Mouse (Mus musculus) inflammation-experienced regulatory T-cells, adult 6 months (primary cell): Measurements from ENCODE around the gene Gm20388. TPM values are rescaled to one million over a fixed set of nuclear protein-coding genes. Genes with fewer than 3 reads are reported as not detected.

Experiments used
- ATAC-seq: one replicate; pipeline ENCODE4 v1.8.0; 2017
- polyA plus RNA-seq, 3 experiments: library from polyadenylated mRNA; unstranded; fragments of 100-300 nt; shearing (Covaris generic); gene quantifications; one replicate each; pipeline ENCODE4 v1.2.1; 2017

The Gm20388 gene
- polyA plus RNA-seq, 3 experiments from 2014 or later, result 10.8 to 14.1 (median 11.8) TPM

DNA sequence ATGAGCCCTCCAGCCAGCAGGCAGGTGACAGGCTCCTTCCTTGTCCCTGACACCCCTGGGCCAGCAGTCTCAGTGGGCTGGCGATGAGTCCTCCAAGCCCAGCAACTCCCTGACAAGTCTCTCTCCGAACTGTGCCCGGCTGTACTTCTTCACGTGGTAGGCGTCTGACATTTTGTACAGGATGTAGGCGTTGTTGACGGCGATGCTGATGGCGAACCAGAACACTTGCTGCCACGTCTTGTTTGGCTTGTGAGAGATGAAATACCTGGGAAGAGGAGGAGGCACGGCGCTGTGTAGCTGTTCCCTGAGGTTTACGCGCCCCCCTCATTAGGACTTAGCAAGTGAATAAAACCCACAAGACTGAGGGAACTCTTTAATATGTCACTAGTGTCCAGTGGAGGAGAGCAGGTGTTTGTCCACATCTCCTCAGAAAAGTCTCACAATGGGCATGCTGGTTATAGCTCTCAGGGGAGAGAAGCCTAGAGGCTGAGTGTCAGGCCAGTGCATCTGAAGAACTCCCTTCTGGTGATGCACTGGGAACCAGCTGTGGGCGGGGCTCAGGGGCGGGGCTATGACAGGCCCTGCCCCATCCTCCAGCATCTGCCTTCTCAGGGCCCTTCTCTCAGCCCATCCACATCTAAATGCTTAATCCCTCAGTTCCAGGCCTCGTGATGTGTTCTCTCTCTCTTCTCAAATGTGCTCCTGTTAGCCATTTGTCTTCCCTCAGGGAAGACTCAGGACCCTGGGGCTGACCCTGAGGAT is 4460.0 kb downstream of the Gm20388 start:
- no peak for ATAC-seq

DNA sequence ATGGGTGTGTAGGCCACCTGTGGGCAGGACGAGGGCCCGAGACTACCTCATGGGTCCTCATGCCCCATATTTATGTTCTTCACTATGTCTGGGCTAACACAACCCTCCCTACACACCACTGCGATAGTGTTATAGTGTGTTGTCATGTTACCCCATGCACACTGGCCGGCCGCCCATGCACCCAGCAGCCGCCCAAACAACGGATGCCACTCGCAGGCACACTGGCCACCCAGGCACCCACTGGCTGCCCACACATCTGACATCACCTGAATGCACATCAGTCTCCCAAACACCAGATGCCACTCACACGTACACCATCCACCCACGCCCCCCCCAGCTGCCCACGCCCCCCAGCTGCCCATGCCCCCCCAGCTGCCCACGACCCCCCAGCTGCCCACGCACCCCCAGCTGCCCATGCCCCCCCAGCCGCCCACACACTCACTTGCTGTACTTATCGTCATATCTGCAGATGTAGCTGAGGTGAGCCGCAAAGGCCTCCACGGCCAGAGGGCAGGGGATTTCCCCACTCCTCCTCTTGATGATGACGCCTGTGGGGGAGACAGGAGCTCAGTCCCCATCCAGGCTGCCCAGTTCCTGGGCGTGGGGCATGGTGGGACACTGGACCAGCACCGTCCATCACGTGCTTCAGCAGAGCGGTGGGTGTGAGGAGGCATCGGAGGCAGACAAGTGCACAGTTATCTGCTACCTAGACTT is 4460.9 kb downstream of the Gm20388 start:
- peak; percentile 60 for ATAC-seq

DNA sequence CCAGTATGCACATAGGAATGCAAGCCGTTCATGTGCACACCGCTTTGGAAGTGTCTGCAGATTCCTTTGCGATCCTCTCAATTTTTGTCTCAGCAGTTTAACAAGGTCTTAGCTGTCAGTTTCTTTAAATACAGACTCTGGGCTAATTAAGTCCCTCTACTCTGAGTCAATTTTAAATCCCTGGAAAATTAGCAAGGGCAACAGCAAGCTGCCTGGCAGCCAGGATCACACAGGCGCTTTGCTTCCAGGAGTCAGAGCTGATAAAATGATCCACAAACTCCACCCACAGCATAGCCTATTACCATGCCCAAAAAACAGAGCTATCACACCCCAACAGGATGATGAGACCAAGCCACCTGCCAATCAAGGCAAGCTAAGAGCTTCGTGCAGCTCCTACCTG is 4463.1 kb downstream of the Gm20388 start:
- no peak for ATAC-seq

GRCm38 (mm10) chr8:124375168-124375567 is 4464.5 kb downstream of the Gm20388 start:
- ATAC-seq, result no peak

GRCm38 (mm10) chr8:124375727-124376126 is 4465.1 kb downstream of the Gm20388 start:
- ATAC-seq, result no peak

GRCm38 (mm10) chr8:124376406-124376805 is 4465.8 kb downstream of the Gm20388 start:
- ATAC-seq, result no peak

DNA sequence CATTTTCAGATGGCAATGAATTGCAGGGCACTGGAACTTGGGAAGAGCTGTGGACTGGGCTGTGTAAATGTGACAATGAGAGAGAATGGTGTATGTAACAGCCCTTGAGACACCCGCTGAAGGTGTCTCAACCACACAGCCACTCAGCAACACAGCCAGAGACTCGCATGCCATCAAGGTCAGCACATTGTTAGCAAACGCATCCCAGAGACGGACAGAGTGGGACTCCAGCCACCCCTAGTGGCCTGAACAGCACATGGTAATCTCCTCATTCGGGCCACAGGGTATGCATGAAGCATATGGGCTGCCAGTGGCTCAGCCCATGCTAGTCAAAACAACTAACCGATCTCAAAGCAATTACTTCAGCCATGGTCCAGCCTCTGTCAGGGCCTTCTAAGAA is 4468.6 kb downstream of the Gm20388 start:
- no peak for ATAC-seq

DNA sequence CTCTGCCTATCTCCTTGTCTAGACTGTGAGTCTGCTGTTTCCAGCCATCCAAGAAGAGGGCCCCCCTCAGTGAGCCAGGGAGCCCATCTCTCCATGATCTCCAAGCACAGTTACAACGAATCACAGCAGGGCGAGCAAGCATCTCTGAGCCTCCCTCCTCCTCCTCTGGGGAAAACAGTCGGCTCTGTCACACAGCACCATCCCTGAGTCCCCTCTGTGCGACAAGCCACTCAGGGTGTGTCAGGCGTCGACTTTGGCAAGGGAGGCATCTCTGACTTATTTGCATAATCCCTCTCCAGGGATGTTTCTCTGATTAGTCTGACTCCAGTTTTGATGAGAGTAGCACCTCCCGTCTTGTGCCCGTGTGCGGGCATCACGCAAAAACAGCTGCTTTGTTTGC is 4471.6 kb downstream of the Gm20388 start:
- ATAC-seq, result no peak

DNA sequence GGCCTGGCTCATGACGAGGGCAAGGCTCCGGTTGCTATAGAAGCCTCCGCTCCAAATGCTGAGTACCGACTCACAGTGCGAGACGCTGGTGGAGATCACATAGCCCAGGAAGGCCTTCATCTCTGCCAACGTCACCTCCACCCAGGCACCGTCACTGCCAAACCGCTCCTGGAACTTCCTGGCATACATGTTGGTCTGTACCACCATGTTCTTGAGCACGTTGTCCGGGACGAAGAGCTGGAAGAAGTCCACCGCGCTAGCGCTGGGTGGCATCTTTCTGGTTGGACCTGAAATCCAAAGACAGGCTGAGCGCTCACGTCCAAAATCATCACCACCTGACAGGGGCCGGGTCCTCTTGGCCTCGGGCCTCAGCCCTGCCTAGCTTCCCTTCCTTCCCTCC is 4473.7 kb downstream of the Gm20388 start:
- ATAC-seq, result no peak

- ATAC-seq, result no peak
Measured at GRCm38 (mm10) chr8:124386225-124386899, 4475.7 kb downstream of the Gm20388 start.

DNA sequence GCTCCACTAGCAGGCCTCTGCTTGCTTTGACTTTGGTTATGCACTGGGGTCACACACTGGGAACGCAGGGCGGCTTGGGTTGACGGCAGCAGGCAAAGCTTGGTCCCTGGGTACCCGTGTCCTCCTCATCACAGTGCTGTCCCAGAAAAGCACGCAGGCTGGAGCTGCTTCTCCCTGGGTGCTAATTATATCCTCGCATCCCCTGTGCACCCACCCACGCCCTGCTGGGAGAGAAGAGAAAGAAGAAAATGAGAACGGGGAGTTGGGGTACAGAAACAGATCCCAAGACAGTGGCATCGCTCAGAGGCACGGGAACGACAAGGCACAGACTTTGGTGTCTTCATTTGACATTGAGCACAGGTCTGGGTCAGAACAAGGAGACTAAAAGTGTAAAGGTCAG is 4478.9 kb downstream of the Gm20388 start:
- no peak for ATAC-seq

- no peak for ATAC-seq
Measured at GRCm38 (mm10) chr8:124391191-124391590, 4480.6 kb downstream of the Gm20388 start.

GRCm38 (mm10) chr8:124392271-124393012 is 4481.8 kb downstream of the Gm20388 start:
- no peak for ATAC-seq

DNA sequence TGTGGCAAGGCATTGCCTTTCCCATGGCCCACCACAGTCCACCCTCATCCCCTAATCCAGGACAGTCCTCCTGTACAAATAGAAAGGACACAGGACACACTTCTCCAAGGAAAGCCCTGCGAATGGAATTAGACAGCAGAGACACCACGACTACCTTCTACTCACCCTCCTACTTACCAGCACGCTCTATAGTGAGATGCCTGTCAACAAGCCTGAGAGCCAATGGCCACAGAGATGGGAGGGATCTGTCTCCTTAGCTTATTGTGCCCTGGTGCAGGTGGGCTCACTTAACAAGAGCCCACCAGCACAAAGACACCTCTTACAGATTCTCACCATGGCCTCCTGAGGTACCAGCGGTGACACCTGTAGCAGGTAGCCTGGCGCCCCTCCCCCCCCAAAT is 4482.4 kb downstream of the Gm20388 start:
- ATAC-seq, result no peak

DNA sequence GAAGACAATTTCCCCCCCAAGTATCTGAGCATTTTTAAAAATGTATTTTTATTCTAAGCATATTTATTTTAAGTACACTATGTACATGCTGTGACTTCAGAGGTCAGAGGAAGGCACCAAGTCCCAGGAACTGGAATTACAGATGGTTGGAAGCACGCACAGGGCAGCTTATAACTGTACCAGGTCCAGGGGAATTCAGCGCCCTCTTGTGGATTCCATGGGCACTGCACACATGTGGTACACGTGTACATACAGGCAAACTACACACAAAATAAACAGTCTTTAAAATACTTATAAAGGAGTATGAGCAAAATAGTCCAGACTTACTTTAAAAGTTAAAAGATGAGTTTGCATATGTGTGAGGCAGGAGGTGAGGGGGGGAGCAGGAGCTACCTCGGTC is 4483.3 kb downstream of the Gm20388 start:
- ATAC-seq, result no peak

DNA sequence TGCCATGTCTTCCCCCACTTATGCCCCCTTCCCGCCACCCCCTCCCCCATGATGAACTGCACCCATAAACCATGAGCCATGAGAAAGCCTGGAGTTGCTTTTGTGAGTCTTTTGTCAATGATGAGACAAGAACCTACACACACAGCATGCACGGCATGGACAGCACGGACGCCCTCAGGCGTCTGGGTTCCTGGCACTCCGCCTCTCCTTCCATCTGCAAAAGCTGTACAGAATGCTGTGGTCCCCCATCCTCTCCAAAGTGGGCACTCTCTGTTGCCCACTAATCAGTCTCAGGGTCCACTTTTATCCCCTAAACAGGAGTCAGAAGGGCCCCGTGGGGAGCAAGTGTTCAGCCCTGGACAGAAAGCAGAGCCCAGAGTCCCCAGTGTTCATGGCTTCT is 4484.3 kb downstream of the Gm20388 start:
- ATAC-seq, result no peak

Other genes with a start within 250 kb of the Gm20388 start
- not detected for gene Wfdc1, start 244.5 kb upstream of the Gm20388 start, polyA plus RNA-seq
- not detected for gene Atp2c2, start 210.8 kb upstream of the Gm20388 start, polyA plus RNA-seq
- gene Tldc1, start 132.4 kb upstream of the Gm20388 start, polyA plus RNA-seq, result 1 to 10 TPM; 6.1 to 7.4 (median 7.0) TPM
- gene Cotl1, start 70.3 kb upstream of the Gm20388 start, polyA plus RNA-seq, result 100 to 1,000 TPM; 181 to 242 (median 218) TPM
- 1 to 10 TPM; 6.8 to 8.0 (median 7.1) TPM for gene Klhl36, start 48.6 kb upstream of the Gm20388 start, polyA plus RNA-seq
- gene Usp10, start 481 bp upstream of the Gm20388 start, polyA plus RNA-seq, result 10 to 100 TPM; 37.4 to 55.0 (median 43.9) TPM
- gene Crispld2, start 81.6 kb downstream of the Gm20388 start, polyA plus RNA-seq, result under 1 TPM in 1 of 3 experiments, not detected in 2; 0.34 TPM
- 1 to 10 TPM; 5.3 to 6.6 (median 6.2) TPM for gene Zdhhc7, start 190.6 kb downstream of the Gm20388 start, polyA plus RNA-seq
- gene 6430548M08Rik, start 203.3 kb downstream of the Gm20388 start, polyA plus RNA-seq, result under 1 TPM in 1 of 3 experiments, not detected in 2; 0.64 TPM